Mouse (Mus musculus) frontal cortex, postnatal 14 days (tissue): ENCODE results near the gene Sis.

ENCODE experiments used
- DNase-seq, 2 experiments: peaks; one replicate each; pipeline ENCODE4 v3.0.0; 2022; ENCODE audit warnings: low spot score in 2 of 2

Gene Sis

GRCm38 (mm10) chr3:72967675-72968074 lies at the start of gene Sis:
Sis (minus strand) TSS chr3:72967863.
- no peak for DNase-seq

DNA sequence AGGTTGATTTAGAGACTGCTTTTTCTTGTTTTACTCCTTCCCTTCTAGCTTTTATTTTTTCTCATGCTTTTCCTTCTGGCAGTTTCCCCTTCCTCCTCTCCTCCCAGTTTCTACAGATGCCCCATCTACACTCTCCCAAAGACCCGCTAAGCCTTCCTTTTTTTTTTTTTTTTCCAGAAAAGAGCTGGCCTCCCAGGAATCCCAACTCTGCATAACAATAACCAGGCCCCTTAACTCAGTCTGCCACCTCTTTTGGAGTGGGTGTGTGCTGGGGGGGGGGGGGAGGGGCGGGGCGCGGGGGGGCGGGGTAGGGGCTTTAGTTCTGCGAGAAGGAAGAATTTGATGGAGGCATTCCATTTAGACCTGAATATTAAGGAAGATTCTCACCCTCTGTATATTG lies 38.4 kb upstream of the Sis start:
- no peak for DNase-seq

GRCm38 (mm10) chr3:73002933-73003696 lies 35.5 kb upstream of the Sis start:
- DNase-seq, result no peak

DNA sequence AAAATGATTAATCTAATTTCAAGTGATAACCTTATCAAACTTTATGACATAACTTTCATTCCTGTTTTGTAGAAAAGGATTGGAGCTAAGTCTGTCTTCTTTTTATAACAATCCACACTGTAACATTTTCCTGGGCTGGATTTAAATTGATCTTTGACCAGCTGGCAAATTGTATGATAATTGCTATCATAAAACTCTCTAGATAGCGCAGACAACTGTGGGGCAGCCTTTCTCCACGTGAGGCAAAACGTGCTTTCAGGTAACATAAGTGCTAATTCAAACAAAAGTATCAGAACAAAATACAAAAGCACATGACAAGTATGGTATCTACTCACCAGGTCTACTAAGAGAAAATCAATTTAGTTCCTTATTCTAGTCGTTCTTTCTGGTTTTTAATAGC lies 29.9 kb upstream of the Sis start:
- no peak for DNase-seq

- no peak for DNase-seq
These were observed 23.3 kb upstream of the Sis start for GRCm38 (mm10) chr3:72990992-72991391.

- no peak for DNase-seq
These were observed 8.9 kb upstream of the Sis start for GRCm38 (mm10) chr3:72976602-72977001.

DNA sequence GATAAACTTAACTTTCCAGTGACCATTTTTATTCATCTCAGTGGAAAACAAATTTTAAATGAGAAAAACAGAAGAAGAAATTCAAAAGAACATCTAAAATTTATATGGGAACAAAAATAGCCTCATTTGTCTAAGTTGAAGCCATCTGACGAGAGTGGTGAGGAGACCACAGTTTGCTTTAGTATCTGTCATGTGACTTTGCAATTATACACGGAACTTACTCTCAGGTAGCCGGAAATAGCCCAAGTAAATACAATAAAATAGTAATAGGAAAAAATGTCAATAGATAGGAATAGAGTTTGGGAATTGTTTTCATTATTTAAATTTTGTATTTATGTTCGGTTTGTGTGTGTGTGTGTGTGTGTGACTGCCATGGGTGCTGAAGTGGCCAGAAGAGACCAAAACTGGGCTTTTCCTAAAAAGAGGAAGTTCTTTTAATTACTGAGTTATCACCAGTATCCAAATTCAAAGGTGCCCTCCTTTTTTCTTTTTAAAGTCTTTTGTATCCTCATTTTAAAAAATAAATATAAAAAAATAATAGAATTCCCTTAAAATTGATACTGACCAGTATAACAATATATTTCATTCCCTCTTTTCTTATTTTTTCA lies 48.6 kb downstream of the Sis start:
- no peak for DNase-seq

- DNase-seq, result no peak
These were observed 85.2 kb downstream of the Sis start for GRCm38 (mm10) chr3:72882501-72882900.

DNA sequence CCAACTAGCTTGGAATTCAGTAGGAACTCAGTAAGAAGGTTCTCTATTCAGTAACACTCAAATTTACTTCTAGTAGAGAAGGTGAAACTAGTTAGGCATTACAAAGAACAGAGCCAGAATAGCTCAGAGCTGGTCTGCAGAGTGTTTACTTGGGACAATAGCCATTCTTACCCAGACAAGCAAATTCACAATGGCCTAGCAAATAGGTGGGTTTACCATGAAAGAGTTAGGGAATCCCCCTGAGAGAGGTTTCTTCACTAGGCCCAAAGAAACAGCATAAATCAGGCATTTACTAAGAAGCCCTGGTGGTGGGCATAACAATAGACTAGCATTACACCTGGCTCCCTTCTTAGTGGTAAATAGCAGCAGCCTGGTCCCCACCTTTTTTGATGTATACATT lies 99.5 kb downstream of the Sis start:
- no peak for DNase-seq

GRCm38 (mm10) chr3:72858738-72859137 lies 108.9 kb downstream of the Sis start:
- no peak for DNase-seq

DNA sequence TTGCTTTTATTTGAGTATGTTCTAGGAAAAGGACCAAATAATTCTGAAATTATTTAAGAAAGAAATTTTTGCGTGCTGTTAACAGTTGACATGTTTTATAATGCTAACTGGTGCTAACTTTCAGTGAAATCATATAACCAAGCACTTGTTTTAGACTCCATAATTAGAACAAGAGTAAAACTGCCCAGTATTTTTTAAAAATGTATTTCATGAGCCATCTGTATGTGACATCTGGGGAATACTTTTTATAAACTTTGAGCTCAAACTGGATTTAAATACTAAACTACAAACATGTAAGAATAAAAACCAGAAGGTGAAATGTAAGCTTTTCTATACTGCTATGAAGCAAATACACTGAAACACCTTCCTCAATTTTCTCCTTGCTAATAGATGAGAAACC lies 112.3 kb downstream of the Sis start:
- no peak for DNase-seq

DNA sequence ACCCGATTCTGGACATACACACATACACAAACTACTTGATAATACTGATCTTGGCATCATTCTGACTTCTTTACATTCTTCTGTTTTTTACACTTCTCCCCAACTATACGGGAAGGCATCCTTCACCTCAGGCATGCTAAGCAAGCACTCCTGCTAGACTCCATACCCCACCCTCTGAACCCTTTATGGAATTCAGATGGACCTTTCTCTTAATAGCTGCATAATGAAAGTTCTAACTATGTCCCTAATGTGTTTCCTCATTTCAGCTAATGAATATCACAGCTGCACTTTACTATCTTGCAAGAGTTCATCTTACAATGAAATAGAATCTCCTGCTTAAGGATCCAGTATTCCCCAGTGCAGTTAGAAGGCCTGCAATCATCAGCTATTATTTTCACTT lies 127.0 kb downstream of the Sis start:
- DNase-seq, result no peak
